Mouse (Mus musculus) MEL (cell line): ENCODE data around the gene Vac14. TPM values are rescaled to one million over a fixed set of nuclear protein-coding genes. Genes with fewer than 3 reads are reported as not detected.

ENCODE experiments used
- DNase-seq: peaks from one replicate; pipeline ENCODE4 v3.0.0; 2011; ENCODE audit warnings: low read depth, low spot score
- H3K27ac ChIP-seq: 2 replicates; pipeline ENCODE4 v1.5.1; 2012; ENCODE audit warnings: low read depth, mild to moderate bottlenecking, control low read depth, low read length, moderate library complexity; ENCODE audit not compliant: control insufficient read depth
- H3K27me3 ChIP-seq, 2 experiments: fragments of 150-350 bp in 1 of 2; sonication (generic) in 1 of 2; 2 replicates each; pipeline ENCODE4 v1.6.1; 2012; ENCODE audit warnings: low read length in 2 of 2, mild to moderate bottlenecking in 2 of 2, improper control_type of control experiment in 1 of 2, moderate library complexity in 1 of 2; ENCODE audit not compliant: insufficient read depth in 2 of 2, control insufficient read depth in 1 of 2
- H3K36me3 ChIP-seq, 2 experiments: 2 replicates each; pipeline ENCODE4 v1.6.1; 2012 to 2014; ENCODE audit warnings: low read length in 2 of 2, improper control_type of control experiment in 1 of 2, inconsistent platforms in 1 of 2, mild to moderate bottlenecking in 1 of 2; ENCODE audit not compliant: insufficient read depth in 2 of 2, control insufficient read depth in 1 of 2
- H3K4me1 ChIP-seq, 2 experiments: fragments of 150-350 bp in 1 of 2; sonication (generic) in 1 of 2; 2 replicates each; pipeline ENCODE4 v1.6.1; 2012; ENCODE audit warnings: low read length in 2 of 2, improper control_type of control experiment in 1 of 2, mild to moderate bottlenecking in 1 of 2; ENCODE audit not compliant: insufficient read depth in 2 of 2, control insufficient read depth in 1 of 2
- H3K4me3 ChIP-seq, 2 experiments: fragments of 150-350 bp in 1 of 2; sonication (generic) in 1 of 2; 2 replicates each; pipeline ENCODE4 v1.5.1; 2012; ENCODE audit warnings: low read depth in 2 of 2, low read length in 2 of 2, mild to moderate bottlenecking in 2 of 2, moderate library complexity in 2 of 2, control low read depth in 1 of 2, improper control_type of control experiment in 1 of 2; ENCODE audit not compliant: control insufficient read depth in 1 of 2, insufficient read depth in 1 of 2
- H3K79me2 ChIP-seq: 2 replicates; pipeline ENCODE4 v1.6.1; 2012; ENCODE audit warnings: mild to moderate bottlenecking, low read length, moderate library complexity; ENCODE audit not compliant: control insufficient read depth, poor library complexity, insufficient read depth
- H3K9ac ChIP-seq: 2 replicates; pipeline ENCODE4 v1.6.1; 2012; ENCODE audit warnings: low read depth, mild to moderate bottlenecking, control low read depth, low read length, moderate library complexity; ENCODE audit not compliant: control insufficient read depth, poor library complexity, severe bottlenecking
- H3K9me3 ChIP-seq: fragments of 150-350 bp; sonication (generic); replicated peaks from 2 replicates; pipeline ENCODE4 v1.6.1; 2012; ENCODE audit warnings: mild to moderate bottlenecking, low read length, improper control_type of control experiment, moderate library complexity; ENCODE audit not compliant: insufficient read depth
- CHD2 ChIP-seq: IDR thresholded peaks from 2 replicates; pipeline ENCODE4 v1.6.1; 2011; ENCODE audit warnings: low read length, improper control_type of control experiment
- CTCF ChIP-seq, 3 experiments: IDR thresholded peaks in 2 of 3; conservative IDR thresholded peaks in 1 of 3; 2 replicates each; pipeline ENCODE4 v1.5.1; 2011 to 2012; ENCODE audit warnings: low read length in 3 of 3, low read depth in 2 of 3, mild to moderate bottlenecking in 2 of 3, improper control_type of control experiment in 1 of 3, inconsistent platforms in 1 of 3, mixed read lengths in 1 of 3, moderate library complexity in 1 of 3; ENCODE audit not compliant: control insufficient read depth in 1 of 3, insufficient read depth in 1 of 3, poor library complexity in 1 of 3, severe bottlenecking in 1 of 3
- E2F4 ChIP-seq: IDR thresholded peaks from 2 replicates; pipeline ENCODE4 v1.6.1; 2011; ENCODE audit warnings: low read depth, low read length, improper control_type of control experiment, borderline replicate concordance
- EP300 ChIP-seq, 2 experiments: IDR thresholded peaks; 2 replicates each; pipeline ENCODE4 v1.6.1; 2011; ENCODE audit warnings: improper control_type of control experiment in 2 of 2, low read length in 2 of 2, low read depth in 1 of 2, mild to moderate bottlenecking in 1 of 2
- GABPA ChIP-seq: IDR thresholded peaks from 2 replicates; pipeline ENCODE4 v1.6.1; 2012; ENCODE audit warnings: low read depth, mild to moderate bottlenecking, inconsistent platforms, low read length, improper control_type of control experiment, moderate library complexity
- HCFC1 ChIP-seq: IDR thresholded peaks from 2 replicates; pipeline ENCODE4 v1.6.1; 2012; ENCODE audit warnings: low read depth, mild to moderate bottlenecking, inconsistent platforms, low read length, improper control_type of control experiment, moderate library complexity
- JUND ChIP-seq: IDR thresholded peaks from 2 replicates; pipeline ENCODE4 v1.6.1; 2011; ENCODE audit warnings: low read depth, mild to moderate bottlenecking, improper control_type of control experiment, low read length
- KAT2A ChIP-seq: conservative IDR thresholded peaks from 2 replicates; pipeline ENCODE4 v1.6.1; 2012; ENCODE audit warnings: low read depth, low read length, improper control_type of control experiment, inconsistent platforms
- MAFK ChIP-seq: IDR thresholded peaks from 2 replicates; pipeline ENCODE4 v1.6.1; 2011; ENCODE audit warnings: low read depth, mild to moderate bottlenecking, low read length, improper control_type of control experiment, borderline replicate concordance
- MXI1 ChIP-seq: IDR thresholded peaks from 2 replicates; pipeline ENCODE4 v1.6.1; 2011; ENCODE audit warnings: mild to moderate bottlenecking, low read depth, low read length, improper control_type of control experiment
- MYB ChIP-seq: IDR thresholded peaks from 2 replicates; pipeline ENCODE4 v1.6.1; 2011; ENCODE audit warnings: mild to moderate bottlenecking, low read depth, low read length, improper control_type of control experiment
- MYC ChIP-seq: IDR thresholded peaks from 2 replicates; pipeline ENCODE4 v1.6.1; 2011; ENCODE audit warnings: low read depth, mild to moderate bottlenecking, low read length, improper control_type of control experiment, moderate library complexity
- NRF1 ChIP-seq: IDR thresholded peaks from 2 replicates; pipeline ENCODE4 v1.6.1; 2014; ENCODE audit warnings: low read depth, mild to moderate bottlenecking, inconsistent platforms, low read length, improper control_type of control experiment, moderate library complexity; ENCODE audit not compliant: poor library complexity, insufficient read depth, severe bottlenecking
- POLR2A ChIP-seq, 2 experiments: IDR thresholded peaks; 2 replicates each; pipeline ENCODE4 v1.6.1; 2011 to 2012; ENCODE audit warnings: low read length in 2 of 2, mild to moderate bottlenecking in 2 of 2, control low read depth in 1 of 2, improper control_type of control experiment in 1 of 2, low read depth in 1 of 2, moderate library complexity in 1 of 2; ENCODE audit not compliant: control insufficient read depth in 1 of 2, insufficient read depth in 1 of 2, poor library complexity in 1 of 2
- POLR2AphosphoS2 ChIP-seq: IDR thresholded peaks from 2 replicates; pipeline ENCODE4 v1.6.1; 2011; ENCODE audit warnings: low read length, improper control_type of control experiment
- POLR2AphosphoS5 ChIP-seq: IDR thresholded peaks from 2 replicates; pipeline ENCODE4 v1.6.1; 2012; ENCODE audit warnings: low read depth, borderline replicate concordance, mild to moderate bottlenecking, inconsistent platforms, low read length, moderate library complexity, mixed read lengths
- RAD21 ChIP-seq: IDR thresholded peaks from 2 replicates; pipeline ENCODE4 v1.6.1; 2011; ENCODE audit warnings: mild to moderate bottlenecking, low read depth, low read length, improper control_type of control experiment
- SIN3A ChIP-seq: IDR thresholded peaks from 2 replicates; pipeline ENCODE4 v1.6.1; 2012; ENCODE audit warnings: low read length, improper control_type of control experiment, inconsistent platforms
- SMC3 ChIP-seq: IDR thresholded peaks from 2 replicates; pipeline ENCODE4 v1.6.1; 2011; ENCODE audit warnings: low read depth, low read length, improper control_type of control experiment
- TAL1 ChIP-seq: IDR thresholded peaks from 2 replicates; pipeline ENCODE4 v1.6.1; 2012; ENCODE audit warnings: mild to moderate bottlenecking, inconsistent platforms, low read length, moderate library complexity, mixed read lengths
- TBP ChIP-seq: IDR thresholded peaks from 2 replicates; pipeline ENCODE4 v1.8.0; 2011; ENCODE audit warnings: low read depth, low read length, improper control_type of control experiment
- TCF12 ChIP-seq: IDR thresholded peaks from 2 replicates; pipeline ENCODE4 v1.6.1; 2014; ENCODE audit warnings: low read depth, mild to moderate bottlenecking, inconsistent platforms, low read length, improper control_type of control experiment, moderate library complexity
- UBTF ChIP-seq: IDR thresholded peaks from 2 replicates; pipeline ENCODE4 v1.6.1; 2012; ENCODE audit warnings: low read depth, mild to moderate bottlenecking, inconsistent platforms, low read length, improper control_type of control experiment, moderate library complexity, borderline replicate concordance; ENCODE audit not compliant: insufficient read depth
- USF1 ChIP-seq: IDR thresholded peaks from 2 replicates; pipeline ENCODE4 v1.6.1; 2014; ENCODE audit warnings: low read depth, mild to moderate bottlenecking, inconsistent platforms, low read length, improper control_type of control experiment, moderate library complexity
- ZC3H11A ChIP-seq: IDR thresholded peaks from 2 replicates; pipeline ENCODE4 v1.6.1; 2012; ENCODE audit warnings: low read depth, mild to moderate bottlenecking, inconsistent platforms, low read length, improper control_type of control experiment
- ZKSCAN1 ChIP-seq: IDR thresholded peaks from 2 replicates; pipeline ENCODE4 v1.6.1; 2012; ENCODE audit warnings: low read depth, mild to moderate bottlenecking, inconsistent platforms, low read length, improper control_type of control experiment, moderate library complexity
- ZMIZ1 ChIP-seq: IDR thresholded peaks from 2 replicates; pipeline ENCODE4 v1.6.1; 2012; ENCODE audit warnings: low read depth, mild to moderate bottlenecking, inconsistent platforms, low read length, improper control_type of control experiment, moderate library complexity
- ZNF384 ChIP-seq: IDR thresholded peaks from 2 replicates; pipeline ENCODE4 v1.6.1; 2012; ENCODE audit warnings: low read depth, mild to moderate bottlenecking, inconsistent platforms, low read length, improper control_type of control experiment
- polyA plus RNA-seq, 2 experiments: library from polyadenylated mRNA; stranded (reverse) in 1 of 2; unstranded in 1 of 2; fragments of >175 nt in 1 of 2; fragments of >200 nt in 1 of 2; gene quantifications; 2 replicates each; pipeline versions ENCODE4 v1.2.1 to v1.2.4; 2012; ENCODE audit warnings: low replicate concordance in 2 of 2, low read depth in 1 of 2; ENCODE audit not compliant: insufficient read length in 2 of 2, insufficient read depth in 1 of 2, missing spikeins in 1 of 2
- total RNA-seq: library from RNA; depleted of rRNA; stranded (reverse); fragments of 300-350 nt; gene quantifications from 2 replicates; pipeline ENCODE4 v1.2.3, GENCODE M21; 2012

The Vac14 gene
- total and polyA plus RNA-seq, 3 experiments, result 31.7 to 86.0 TPM; not detected in 1

- Histone ChIP-seq H3K79me2 (no peaks in the 10 kb centered on the region), H3K4me3 (no peak overlapping the region), H3K4me1 (no peaks in the 10 kb centered on the region), H3K27me3 (no peaks in the 10 kb centered on the region), H3K9me3 (no peaks in the 10 kb centered on the region), H3K9ac (no peak overlapping the region), H3K36me3 (no peaks in the 10 kb centered on the region), H3K27ac (no peak overlapping the region)
- TF ChIP-seq SMC3, result no peak
- no peak for TF ChIP-seq UBTF
- TF ChIP-seq GABPA, result no peak
- TF ChIP-seq HCFC1, result no peak
- TF ChIP-seq NRF1, result no peak
- TF ChIP-seq JUND, result no peak
- TF ChIP-seq ZKSCAN1, result no peak
- TF ChIP-seq POLR2A (IDR thresholded peaks at IDR 0.05; ENCODE audit: control insufficient read depth in 1 of 2, insufficient read depth in 1 of 2, low read depth in 1 of 2, low read length in 2 of 2, poor library complexity in 1 of 2), result no peak
- TF ChIP-seq E2F4, result no peak
- TF ChIP-seq TCF12, result no peak
- TF ChIP-seq MYC, result no peak
- TF ChIP-seq ZMIZ1, result no peak
- no peak for TF ChIP-seq EP300 (IDR thresholded peaks at IDR 0.05; ENCODE audit: low read depth in 1 of 2, low read length in 2 of 2)
- TF ChIP-seq SIN3A, result no peak
- TF ChIP-seq CTCF (IDR thresholded peaks at IDR 0.05 in 2 of 3, conservative IDR thresholded peaks at IDR 0.05 in 1 of 3; ENCODE audit: control insufficient read depth in 1 of 3, insufficient read depth in 1 of 3, low read depth in 2 of 3, low read length in 3 of 3, poor library complexity in 1 of 3, severe bottlenecking in 1 of 3), result no peak
- TF ChIP-seq MYB, result no peak
- TF ChIP-seq MAFK, result no peak
- TF ChIP-seq KAT2A, result no peak
- TF ChIP-seq ZNF384, result no peak
- DNase-seq, result no peak
Measured at GRCm38 (mm10) chr8:110710593-110710992, 92.2 kb downstream of the Vac14 start.

- no peaks in the 10 kb centered on the region for H3K9me3 ChIP-seq
- no peak for TF ChIP-seq E2F4
- TF ChIP-seq HCFC1, result no peak
- TF ChIP-seq USF1, result no peak
- TF ChIP-seq RAD21, result no peak
- no peak for TF ChIP-seq MYC
- TF ChIP-seq TAL1, result no peak
- no peak for TF ChIP-seq SIN3A
- TF ChIP-seq CTCF (IDR thresholded peaks at IDR 0.05 in 2 of 3, conservative IDR thresholded peaks at IDR 0.05 in 1 of 3; ENCODE audit: control insufficient read depth in 1 of 3, insufficient read depth in 1 of 3, low read depth in 2 of 3, low read length in 3 of 3, poor library complexity in 1 of 3, severe bottlenecking in 1 of 3), result no peak
- TF ChIP-seq CHD2, result no peak
- TF ChIP-seq POLR2AphosphoS2, result no peak
- no peak for TF ChIP-seq TBP
- no peak for TF ChIP-seq ZC3H11A
- TF ChIP-seq POLR2AphosphoS5, result no peak
- no peak for TF ChIP-seq ZMIZ1
- no peak for TF ChIP-seq ZNF384
- no peak for TF ChIP-seq MXI1
- TF ChIP-seq NRF1, result no peak
- TF ChIP-seq MYB, result no peak
- TF ChIP-seq, all 39 proteins: peak for 0
- H3K4me1 ChIP-seq, result no peaks in the 10 kb centered on the region
- H3K4me3 ChIP-seq, result no peak overlapping the region
- H3K9ac ChIP-seq, result no peak overlapping the region
- no peaks in the 10 kb centered on the region for H3K36me3 ChIP-seq
- no peak for DNase-seq
- no peaks in the 10 kb centered on the region for H3K79me2 ChIP-seq
- H3K27ac ChIP-seq, result no peak overlapping the region
- no peaks in the 10 kb centered on the region for H3K27me3 ChIP-seq
Measured at GRCm38 (mm10) chr8:110711271-110711934, 93.0 kb downstream of the Vac14 start.
